Mouse (Mus musculus) small intestine, adult 2 months (tissue): ENCODE measurements around the gene Mipol1.

Experiments used
- CTCF ChIP-seq: fragments of 200-500 bp; IDR thresholded peaks from 2 replicates; pipeline ENCODE4 v1.5.1; 2012; ENCODE audit warnings: low read depth, mild to moderate bottlenecking, control low read depth, inconsistent platforms, low read length, moderate library complexity, mixed read lengths; ENCODE audit not compliant: insufficient replicate concordance, insufficient read length; ENCODE audit errors: extremely low read depth
- POLR2A ChIP-seq: fragments of 200-500 bp; IDR thresholded peaks from 2 replicates; pipeline ENCODE4 v1.6.1; 2012; ENCODE audit warnings: low read depth, mild to moderate bottlenecking, control low read depth, inconsistent platforms, low read length, moderate library complexity

DNA sequence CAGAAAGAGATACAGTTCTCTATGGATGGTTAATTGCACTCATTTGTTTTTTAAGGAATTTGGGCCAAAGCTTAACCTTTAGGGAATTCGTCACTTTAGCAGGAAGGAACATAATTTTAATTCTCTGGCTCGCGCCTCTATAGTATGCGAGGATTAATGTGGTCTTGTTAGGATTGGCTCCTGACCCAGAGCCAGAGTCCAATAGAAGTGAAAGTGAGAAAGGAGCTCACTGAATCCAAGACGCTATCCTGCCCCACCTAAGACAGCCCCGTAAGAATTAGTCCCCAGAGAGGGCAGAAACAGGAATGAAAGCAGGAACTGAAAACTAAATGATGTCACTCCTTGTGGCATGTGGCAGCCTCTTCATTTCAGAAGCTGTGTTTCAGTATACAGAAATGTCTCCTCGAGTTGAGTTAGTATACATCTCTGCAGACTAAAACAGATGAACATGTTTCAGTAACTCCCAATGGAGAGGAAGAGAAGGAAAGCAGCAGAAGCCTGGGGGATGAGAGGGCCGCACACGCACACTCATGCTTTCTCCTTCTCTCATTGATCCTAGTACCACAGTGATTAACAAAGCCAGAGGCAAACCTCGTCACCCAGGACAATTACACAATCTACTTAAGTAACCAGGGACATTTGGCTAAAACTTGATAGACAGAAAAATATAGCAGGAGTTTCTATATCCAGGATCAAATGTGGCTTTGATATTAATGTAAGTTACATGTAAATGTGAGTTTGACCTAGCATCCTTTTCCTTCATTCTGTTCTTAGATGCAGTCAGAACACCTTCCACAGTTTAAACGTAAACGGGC lies 234.5 kb downstream of the Mipol1 start:
- TF ChIP-seq CTCF, result no peak
- TF ChIP-seq POLR2A, result no peak
